Mouse (Mus musculus) bone marrow, adult 2 months (tissue): ENCODE results near the gene Gprasp1.
"Not testable (repeated sequence)": the region's sequence is repeated elsewhere in the genome, so short reads cannot be mapped to it uniquely, and the experiment has no call there.

Source experiments
- CTCF ChIP-seq: fragments of 200-500 bp; IDR thresholded peaks from 2 replicates; pipeline ENCODE4 v1.5.1; 2011; ENCODE audit warnings: low read length, control low read depth; ENCODE audit not compliant: control insufficient read depth, insufficient read depth
- POLR2A ChIP-seq: fragments of 200-500 bp; IDR thresholded peaks from 2 replicates; pipeline ENCODE4 v1.6.1; 2011; ENCODE audit warnings: low read depth, mild to moderate bottlenecking, control low read depth, low read length, borderline replicate concordance; ENCODE audit not compliant: control insufficient read depth

- not testable (repeated sequence) for TF ChIP-seq CTCF, POLR2A
These were observed 54.0 kb downstream of the Gprasp1 start for GRCm38 (mm10) chrX:135796305-135797211.
